Mouse (Mus musculus) left cerebral cortex, adult 2 months (tissue): ENCODE measurements around the gene Gfpt1. TPM values are rescaled to one million over a fixed set of nuclear protein-coding genes. Genes with fewer than 3 reads are reported as not detected.
"Not testable (repeated sequence)": the region's sequence is repeated elsewhere in the genome, so short reads cannot be mapped to it uniquely, and the experiment has no call there.

Source experiments
- DNase-seq, 2 experiments: peaks; one replicate each; pipeline ENCODE4 v3.0.0; 2021 to 2022; ENCODE audit warnings: low spot score in 2 of 2, mixed read lengths in 1 of 2; ENCODE audit errors: extremely low spot score in 1 of 2
- H3K27ac ChIP-seq: fragments of 200-600 bp; 2 replicates; pipeline ENCODE4 v1.8.1; 2022
- H3K4me3 ChIP-seq: fragments of 200-600 bp; 2 replicates; pipeline ENCODE4 v1.8.1; 2022
- CTCF ChIP-seq: fragments of 200-600 bp; IDR thresholded peaks from 2 replicates; pipeline ENCODE4 v1.8.1; 2022; ENCODE audit warnings: antibody characterized with exemption, mild to moderate bottlenecking, moderate library complexity
- intact Hi-C: fragments of 180-260 bp; cut with DNase I; formaldehyde crosslinking; loops from one replicate; pipeline ENCODE4 v1.15.1; 2025
- total RNA-seq, 2 experiments: library from RNA; stranded (reverse); gene quantifications; 2 replicates each; pipeline ENCODE4 v1.2.3; 2021

Gfpt1 gene
- total RNA-seq, 2 experiments from 2014 or later, result 51.5 to 56.0 TPM

GRCm38 (mm10) chr6:87085026-87085425 is 42.4 kb downstream of the Gfpt1 start:
- DNase-seq, result no peak
- Histone ChIP-seq H3K27ac (no peak overlapping the region), H3K4me3 (no peak overlapping the region)
- intact Hi-C loops, result no loop called here
- TF ChIP-seq CTCF, result no peak

DNA sequence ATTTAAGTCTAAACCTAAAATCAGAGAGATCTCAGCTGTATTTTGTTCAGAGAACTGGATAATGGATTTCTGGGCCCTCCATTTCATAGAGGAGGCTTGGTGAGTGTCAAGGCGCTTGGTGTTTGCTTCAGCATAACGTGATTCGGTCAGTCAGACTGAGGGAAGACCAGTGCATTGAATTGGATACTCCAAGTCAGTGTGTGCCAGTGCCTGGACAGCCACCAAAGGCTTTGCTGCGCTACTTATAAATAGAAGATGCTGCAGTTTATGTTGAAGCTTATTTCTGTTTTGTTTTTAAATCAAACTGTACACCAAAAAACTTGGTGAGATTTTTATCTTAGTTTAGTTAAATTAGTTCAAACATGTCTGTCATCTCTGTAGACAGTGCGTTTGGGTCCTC is 45.7 kb downstream of the Gfpt1 start:
- intact Hi-C loops, result no loop called here
- DNase-seq, result no peak
- TF ChIP-seq CTCF, result no peak
- Histone ChIP-seq H3K27ac (no peak overlapping the region), H3K4me3 (no peak overlapping the region)

GRCm38 (mm10) chr6:87090877-87091276 is 48.2 kb downstream of the Gfpt1 start:
- H3K27ac ChIP-seq, result no peak overlapping the region
- H3K4me3 ChIP-seq, result no peak overlapping the region
- DNase-seq, result no peak
- no peak for TF ChIP-seq CTCF
- intact Hi-C loops, result no loop called here

DNA sequence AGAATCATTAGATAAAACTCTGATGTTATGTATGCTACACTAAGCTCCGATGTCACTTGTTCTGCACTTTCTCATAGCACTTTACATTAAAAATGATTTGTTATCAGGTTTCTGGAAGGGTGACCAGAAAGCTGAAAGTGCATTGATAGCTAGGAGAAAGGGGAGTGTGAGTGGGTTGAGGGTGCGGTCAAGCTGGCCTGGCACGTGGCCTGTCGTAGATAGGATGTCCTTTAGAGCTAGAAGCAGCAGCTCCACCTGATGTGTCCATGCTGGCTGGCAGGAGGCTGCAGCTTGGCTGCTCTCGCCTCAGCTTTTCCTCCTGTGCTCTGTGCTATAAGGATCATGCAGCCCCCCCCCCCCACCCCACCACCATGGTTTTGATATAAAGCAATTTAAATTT is 49.8 kb downstream of the Gfpt1 start:
- DNase-seq, result no peak
- intact Hi-C loops, result no loop called here
- no peak overlapping the region for H3K27ac ChIP-seq
- no peak overlapping the region for H3K4me3 ChIP-seq
- no peak for TF ChIP-seq CTCF

GRCm38 (mm10) chr6:87093631-87094030 is 51.0 kb downstream of the Gfpt1 start:
- H3K4me3 ChIP-seq, intact Hi-C loops, DNase-seq, H3K27ac ChIP-seq: not testable (repeated sequence)

GRCm38 (mm10) chr6:87099261-87099660 is 56.6 kb downstream of the Gfpt1 start:
- no peak for TF ChIP-seq CTCF
- DNase-seq, result no peak
- no peak overlapping the region for H3K27ac ChIP-seq
- intact Hi-C loops, result no loop called here
- no peak overlapping the region for H3K4me3 ChIP-seq

- Histone ChIP-seq H3K27ac (peak overlapping the region; percentile 28; the same call in 1 of the 2 replicates), H3K4me3 (no peak overlapping the region)
- no peak for DNase-seq
- intact Hi-C loops, result loop anchor here (10.0 kb wide), 1 partner anchor 425 kb away; no protein-coding TSS in a partner anchor
- no peak for TF ChIP-seq CTCF
Observed at GRCm38 (mm10) chr6:87099671-87100296, 57.1 kb downstream of the Gfpt1 start.

GRCm38 (mm10) chr6:87100297-87101020 is 57.8 kb downstream of the Gfpt1 start:
- TF ChIP-seq CTCF, result no peak
- intact Hi-C loops, result loop anchor here (1.0 to 10.0 kb wide), 4 partner anchors 223 to 424 kb away; partner anchors contain the start of gene Antxr1
- no peak for DNase-seq
- H3K27ac ChIP-seq, result peak overlapping the region; percentile 28; the same call in 1 of the 2 replicates
- no peak overlapping the region for H3K4me3 ChIP-seq

DNA sequence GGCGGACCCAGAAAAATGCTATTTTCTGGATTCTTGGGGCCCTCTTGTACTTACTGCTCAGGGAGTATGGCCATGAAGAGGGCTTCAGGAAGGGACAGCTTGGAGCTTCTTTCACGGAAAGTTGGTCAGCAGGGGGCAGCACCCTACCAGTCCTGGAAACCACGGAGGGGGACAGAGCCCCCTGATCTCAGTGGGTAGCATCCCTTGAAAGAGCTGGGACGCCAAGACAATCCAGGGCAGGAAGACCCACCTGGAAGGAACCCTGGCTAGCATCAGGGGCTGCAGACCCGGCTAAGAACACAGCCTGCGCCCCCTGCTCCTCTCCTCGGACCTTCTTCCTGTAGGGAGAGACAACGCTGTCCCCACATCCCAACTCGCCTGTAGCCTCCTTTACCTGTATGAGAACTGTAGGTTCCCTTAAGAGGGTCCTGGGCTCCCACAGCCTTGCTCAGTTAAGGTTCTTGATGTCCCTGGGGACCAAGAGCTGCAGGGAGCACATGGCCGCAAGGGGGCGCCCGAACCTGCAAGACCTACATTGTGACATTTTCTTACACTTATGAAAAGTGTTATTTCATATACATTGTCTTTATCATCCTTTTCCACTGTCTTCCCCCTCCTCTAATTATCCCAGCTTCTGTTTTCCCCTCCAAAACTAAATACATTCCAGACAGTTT is 58.8 kb downstream of the Gfpt1 start:
- H3K4me3 ChIP-seq, result peak overlapping the region; percentile 41
- H3K27ac ChIP-seq, result peak overlapping the region; percentile 91
- peak; percentile 67 for TF ChIP-seq CTCF
- intact Hi-C loops, result loop anchor here (1.0 to 10.0 kb wide), 4 partner anchors 222 to 423 kb away; partner anchors contain the start of gene Antxr1
- DNase-seq, result peak; percentile 86 to 93

- intact Hi-C loops, result loop anchor here (1.0 to 10.0 kb wide), 4 partner anchors 221 to 423 kb away; partner anchors contain the start of gene Antxr1
- DNase-seq, result no peak
- no peak overlapping the region for H3K4me3 ChIP-seq
- no peak overlapping the region; the same call in 1 of the 2 replicates for H3K27ac ChIP-seq
- TF ChIP-seq CTCF, result no peak
Observed at GRCm38 (mm10) chr6:87101955-87102353, 59.3 kb downstream of the Gfpt1 start.

- Histone ChIP-seq H3K27ac (no peak overlapping the region), H3K4me3 (no peak overlapping the region)
- intact Hi-C loops, result loop anchor here (10.0 kb wide), 1 partner anchor 422 kb away; no protein-coding TSS in a partner anchor
- no peak for TF ChIP-seq CTCF
- DNase-seq, result no peak
Observed at GRCm38 (mm10) chr6:87102421-87102911, 59.8 kb downstream of the Gfpt1 start.

GRCm38 (mm10) chr6:87103314-87103713 is 60.7 kb downstream of the Gfpt1 start:
- H3K4me3 ChIP-seq, result no peak overlapping the region
- TF ChIP-seq CTCF, result no peak
- DNase-seq, result no peak
- intact Hi-C loops, result loop anchor here (10.0 kb wide), 1 partner anchor 421 kb away; no protein-coding TSS in a partner anchor
- no peak overlapping the region for H3K27ac ChIP-seq
